Mouse (Mus musculus): ENCODE data around the gene Lbr. TPM values are rescaled to one million over a fixed set of nuclear protein-coding genes. Genes with fewer than 3 reads are reported as not detected.
"Not testable (repeated sequence)": the region's sequence is repeated elsewhere in the genome, so short reads cannot be mapped to it uniquely, and the experiment has no call there.

Lbr gene
- polyA plus RNA-seq, 1 experiment from 2014 or later: 126 TPM

GRCm38 (mm10) chr1:181782600-181782999, 60.2 kb downstream of the Lbr start:
- ATAC-seq (ENCODE audit: insufficient number of reproducible peaks, insufficient read depth, low FRiP score, low read depth); H3K9ac ChIP-seq (replicated peaks; ENCODE audit: low read depth, low read length); H3K36me3 ChIP-seq (ENCODE audit: control insufficient read depth, insufficient read depth, low read length); H3K4me3 ChIP-seq (ENCODE audit: low read depth, low read length); H3K9me3 ChIP-seq (ENCODE audit: control insufficient read depth, low read depth, low read length); H3K27me3 ChIP-seq (ENCODE audit: control insufficient read depth, insufficient read depth, low read length); H3K4me2 ChIP-seq (replicated peaks; ENCODE audit: low read depth, low read length); H3K27ac ChIP-seq (ENCODE audit: low read length); H3K4me1 ChIP-seq (ENCODE audit: control insufficient read depth, insufficient read depth, low read length): not testable (repeated sequence)
- WGBS: 97% methylated on average over 9 of the region's 11 CpGs

- Histone ChIP-seq H3K27me3 (ENCODE audit: control insufficient read depth, insufficient read depth, low read length) (no peaks in the 10 kb centered on the region), H3K4me1 (ENCODE audit: control insufficient read depth, insufficient read depth, low read length) (no peaks in the 10 kb centered on the region), H3K9me3 (ENCODE audit: control insufficient read depth, low read depth, low read length) (no peaks in the 10 kb centered on the region; the same call in 1 of the 2 replicates), H3K9ac (replicated peaks; ENCODE audit: low read depth, low read length) (no peak overlapping the region), H3K4me2 (replicated peaks; ENCODE audit: low read depth, low read length) (no peak overlapping the region), H3K27ac (ENCODE audit: low read length) (no peak overlapping the region), H3K36me3 (ENCODE audit: control insufficient read depth, insufficient read depth, low read length) (no peaks in the 10 kb centered on the region), H3K4me3 (ENCODE audit: low read depth, low read length) (no peak overlapping the region)
- WGBS: 73% methylated on average over 1 of the region's 1 CpGs
- ATAC-seq (ENCODE audit: insufficient number of reproducible peaks, insufficient read depth, low FRiP score, low read depth): no peak
Measured at GRCm38 (mm10) chr1:181776541-181776940, 66.3 kb downstream of the Lbr start.

GRCm38 (mm10) chr1:181771871-181772270, 71.0 kb downstream of the Lbr start:
- Histone ChIP-seq H3K9me3 (ENCODE audit: control insufficient read depth, low read depth, low read length) (no peaks in the 10 kb centered on the region; the same call in 1 of the 2 replicates), H3K27me3 (ENCODE audit: control insufficient read depth, insufficient read depth, low read length) (no peaks in the 10 kb centered on the region), H3K4me2 (replicated peaks; ENCODE audit: low read depth, low read length) (no peak overlapping the region), H3K9ac (replicated peaks; ENCODE audit: low read depth, low read length) (no peak overlapping the region), H3K36me3 (ENCODE audit: control insufficient read depth, insufficient read depth, low read length) (no peaks in the 10 kb centered on the region), H3K4me3 (ENCODE audit: low read depth, low read length) (no peak overlapping the region), H3K27ac (ENCODE audit: low read length) (no peak overlapping the region), H3K4me1 (ENCODE audit: control insufficient read depth, insufficient read depth, low read length) (no peaks in the 10 kb centered on the region)
- WGBS: 88% methylated on average over 3 of the region's 3 CpGs
- ATAC-seq (ENCODE audit: insufficient number of reproducible peaks, insufficient read depth, low FRiP score, low read depth): no peak

- Histone ChIP-seq H3K9ac (replicated peaks; ENCODE audit: low read depth, low read length) (no peak overlapping the region), H3K27me3 (ENCODE audit: control insufficient read depth, insufficient read depth, low read length) (no peaks in the 10 kb centered on the region), H3K4me2 (replicated peaks; ENCODE audit: low read depth, low read length) (no peak overlapping the region), H3K27ac (ENCODE audit: low read length) (no peak overlapping the region), H3K9me3 (ENCODE audit: control insufficient read depth, low read depth, low read length) (no peaks in the 10 kb centered on the region), H3K36me3 (ENCODE audit: control insufficient read depth, insufficient read depth, low read length) (no peaks in the 10 kb centered on the region), H3K4me3 (ENCODE audit: low read depth, low read length) (no peak overlapping the region), H3K4me1 (ENCODE audit: control insufficient read depth, insufficient read depth, low read length) (no peaks in the 10 kb centered on the region)
- ATAC-seq (ENCODE audit: insufficient number of reproducible peaks, insufficient read depth, low FRiP score, low read depth): no peak
- WGBS: 54% methylated on average over 14 of the region's 14 CpGs
Measured at GRCm38 (mm10) chr1:181769392-181769791, 73.5 kb downstream of the Lbr start.

Other genes starting within 250 kb of the Lbr start
- 34.6 and 39.2 TPM in 2 replicates for gene Enah, start 176.9 kb upstream of the Lbr start, polyA plus RNA-seq (2014; fragmentation: Nextera tagmentation; extraction: Ambion mirVana)